Mouse (Mus musculus) kidney, postnatal 0 days (tissue): Measurements from ENCODE around the gene Cfap161. TPM values are rescaled to one million over a fixed set of nuclear protein-coding genes. Genes with fewer than 3 reads are reported as not detected.

Experiments
- ATAC-seq: fragments of 200-750 bp; cut with Nextera tagmentation; replicated peaks from 2 replicates; pipeline ENCODE4 v1.8.0; 2017; ENCODE audit warnings: low read depth, moderate number of reproducible peaks, moderate TSS enrichment, moderate library complexity; ENCODE audit not compliant: low FRiP score
- DNase-seq: peaks from one replicate; pipeline ENCODE4 v3.0.0-alpha.2; 2016; ENCODE audit warnings: low spot score
- H3K27ac ChIP-seq: fragments of 300-500 bp; sonication (generic); 2 replicates; pipeline ENCODE4 v1.5.1; 2014; ENCODE audit warnings: mild to moderate bottlenecking
- H3K27me3 ChIP-seq: fragments of 300-500 bp; sonication (generic); 2 replicates; pipeline ENCODE4 v1.6.1; 2014; ENCODE audit warnings: low read length, mixed read lengths; ENCODE audit not compliant: insufficient read depth
- H3K36me3 ChIP-seq: fragments of 300-500 bp; sonication (generic); 2 replicates; pipeline ENCODE4 v1.6.1; 2014; ENCODE audit warnings: low read length, mixed read lengths; ENCODE audit not compliant: insufficient read depth
- H3K4me1 ChIP-seq: fragments of 300-500 bp; sonication (generic); replicated peaks from 2 replicates; pipeline ENCODE4 v1.6.1; 2014; ENCODE audit warnings: antibody characterized with exemption, low read length, mixed read lengths; ENCODE audit not compliant: insufficient read depth
- H3K4me2 ChIP-seq: fragments of 300-500 bp; sonication (generic); 2 replicates; pipeline ENCODE4 v1.6.1; 2014; ENCODE audit warnings: mild to moderate bottlenecking, low read length, moderate library complexity, mixed read lengths
- H3K4me3 ChIP-seq: fragments of 300-500 bp; sonication (generic); replicated peaks from 2 replicates; pipeline ENCODE4 v1.5.1; 2014; ENCODE audit warnings: low read depth, low read length
- H3K9ac ChIP-seq: fragments of 300-500 bp; sonication (generic); 2 replicates; pipeline ENCODE4 v1.6.1; 2014; ENCODE audit warnings: low read depth, low read length
- H3K9me3 ChIP-seq: fragments of 300-500 bp; sonication (generic); replicated peaks from 2 replicates; pipeline ENCODE4 v1.6.1; 2016; ENCODE audit warnings: low read length, inconsistent platforms, mixed read lengths
- CTCF ChIP-seq: IDR thresholded peaks from 2 replicates; pipeline ENCODE4 v1.5.1; 2016; ENCODE audit warnings: antibody characterized with exemption, low read depth, mild to moderate bottlenecking, moderate library complexity
- WGBS: fragments of 180-500 bp; shearing (Covaris S2); extraction: QIAGEN DNeasy Blood & Tissue Kit; methylation state at CpG from one replicate; pipeline ENCODE4 v1.1.7; 2014; 5-methylcytosine and 5-hydroxymethylcytosine counted together
- polyA plus RNA-seq: library from polyadenylated mRNA; unstranded; fragments of >200 nt; fragmentation: Nextera tagmentation; extraction: Ambion mirVana; gene quantifications from 2 replicates; pipeline ENCODE4 v1.2.1, GENCODE M21; 2015

Cfap161 gene
- polyA plus RNA-seq, 1 experiment from 2014 or later = 0.34 TPM

- 72% methylated on average over 2 of the region's 2 CpGs for WGBS
- H3K4me2 ChIP-seq = no peak overlapping the region
- H3K4me3 ChIP-seq = no peak overlapping the region
- H3K27me3 ChIP-seq = no peaks in the 10 kb centered on the region
- H3K36me3 ChIP-seq = no peaks in the 10 kb centered on the region
- H3K4me1 ChIP-seq = no peaks in the 10 kb centered on the region; the same call in 1 of the 2 replicates
- DNase-seq (no peak), ATAC-seq (no peak)
- H3K27ac ChIP-seq = no peak overlapping the region
- no peak for TF ChIP-seq CTCF
- no peaks in the 10 kb centered on the region for H3K9me3 ChIP-seq
- no peak overlapping the region for H3K9ac ChIP-seq
Observed at GRCm38 (mm10) chr7:83826808-83827207, 32.1 kb upstream of the Cfap161 start.

GRCm38 (mm10) chr7:83821951-83822350 is 27.3 kb upstream of the Cfap161 start:
- no peak for TF ChIP-seq CTCF
- Histone ChIP-seq H3K4me2 (no peak overlapping the region), H3K4me3 (no peak overlapping the region), H3K4me1 (no peaks in the 10 kb centered on the region), H3K9ac (no peak overlapping the region), H3K36me3 (no peaks in the 10 kb centered on the region), H3K9me3 (no peaks in the 10 kb centered on the region), H3K27me3 (no peaks in the 10 kb centered on the region), H3K27ac (no peak overlapping the region)
- 99% methylated on average over 2 of the region's 2 CpGs for WGBS
- DNase-seq (no peak), ATAC-seq (no peak)

GRCm38 (mm10) chr7:83816886-83817285 is 22.2 kb upstream of the Cfap161 start:
- H3K36me3 ChIP-seq = no peaks in the 10 kb centered on the region
- no peak overlapping the region for H3K9ac ChIP-seq
- no peak overlapping the region for H3K4me2 ChIP-seq
- ATAC-seq (no peak), DNase-seq (no peak)
- WGBS = 94% methylated on average over 5 of the region's 5 CpGs
- H3K4me1 ChIP-seq = peaks cover 9% of the 10 kb centered on the region
- no peaks in the 10 kb centered on the region for H3K9me3 ChIP-seq
- H3K27ac ChIP-seq = no peak overlapping the region
- TF ChIP-seq CTCF = no peak
- H3K27me3 ChIP-seq = no peaks in the 10 kb centered on the region
- H3K4me3 ChIP-seq = no peak overlapping the region

- DNase-seq = no peak
- Histone ChIP-seq H3K27ac (no peak overlapping the region), H3K9me3 (no peaks in the 10 kb centered on the region)
Observed at GRCm38 (mm10) chr7:83815646-83816045, 21.0 kb upstream of the Cfap161 start.

GRCm38 (mm10) chr7:83813993-83814392 is 19.3 kb upstream of the Cfap161 start:
- DNase-seq = peak; percentile 83
- 8% methylated on average over 4 of the region's 4 CpGs for WGBS
- peak; percentile 67; the same call in 1 of the 2 replicates for ATAC-seq

More at GRCm38 (mm10) chr7:83815646-83816045, 21.0 kb upstream of the Cfap161 start:
- Histone ChIP-seq H3K9ac (no peak overlapping the region), H3K4me1 (peaks cover 11% of the 10 kb centered on the region), H3K4me3 (no peak overlapping the region), H3K4me2 (no peak overlapping the region), H3K36me3 (no peaks in the 10 kb centered on the region), H3K27me3 (no peaks in the 10 kb centered on the region)
- TF ChIP-seq CTCF = no peak
- no peak for ATAC-seq
- WGBS = 88% methylated on average over 1 of the region's 1 CpGs

GRCm38 (mm10) chr7:83813465-83813864 is 18.8 kb upstream of the Cfap161 start:
- ATAC-seq (no peak; the same call in 1 of the 2 replicates), DNase-seq (no peak)
- TF ChIP-seq CTCF = no peak
- H3K4me3 ChIP-seq = no peak overlapping the region
- H3K27me3 ChIP-seq = no peaks in the 10 kb centered on the region
- no peak overlapping the region for H3K4me2 ChIP-seq
- 16% methylated on average over 3 of the region's 3 CpGs for WGBS
- 0 out of 2 replicates have a peak overlapping the region, but pooled peaks have one; percentile 23 for H3K9ac ChIP-seq
- H3K4me1 ChIP-seq = peaks cover 19% of the 10 kb centered on the region
- no peaks in the 10 kb centered on the region for H3K9me3 ChIP-seq
- no peaks in the 10 kb centered on the region for H3K36me3 ChIP-seq
- peak overlapping the region; percentile 83 for H3K27ac ChIP-seq

More at GRCm38 (mm10) chr7:83813993-83814392, 19.3 kb upstream of the Cfap161 start:
- Histone ChIP-seq H3K27me3 (no peaks in the 10 kb centered on the region), H3K4me1 (peaks cover 19% of the 10 kb centered on the region), H3K4me2 (0 out of 2 replicates have a peak overlapping the region, but pooled peaks have one; percentile 4), H3K9me3 (no peaks in the 10 kb centered on the region), H3K4me3 (no peak overlapping the region), H3K27ac (peak overlapping the region; percentile 83), H3K9ac (peak overlapping the region; percentile 24; the same call in 1 of the 2 replicates), H3K36me3 (no peaks in the 10 kb centered on the region)
- no peak for TF ChIP-seq CTCF

- DNase-seq = no peak
- Histone ChIP-seq H3K4me3 (no peak overlapping the region), H3K9me3 (no peaks in the 10 kb centered on the region), H3K9ac (no peak overlapping the region), H3K4me2 (no peak overlapping the region), H3K36me3 (no peaks in the 10 kb centered on the region), H3K4me1 (peaks cover 19% of the 10 kb centered on the region), H3K27me3 (no peaks in the 10 kb centered on the region), H3K27ac (peak overlapping the region; percentile 83; the same call in 1 of the 2 replicates)
- TF ChIP-seq CTCF = no peak
- WGBS = 75% methylated on average over 6 of the region's 6 CpGs
- ATAC-seq = no peak
Observed at GRCm38 (mm10) chr7:83813016-83813415, 18.3 kb upstream of the Cfap161 start.
